Mouse (Mus musculus) kidney, postnatal 4 days (tissue): Measurements from ENCODE around the gene B3galt6.

Source experiments
- DNase-seq, 2 experiments: peaks; one replicate each; pipeline ENCODE4 v3.0.0; 2021; ENCODE audit warnings: mixed read lengths in 2 of 2

Gene B3galt6

DNA sequence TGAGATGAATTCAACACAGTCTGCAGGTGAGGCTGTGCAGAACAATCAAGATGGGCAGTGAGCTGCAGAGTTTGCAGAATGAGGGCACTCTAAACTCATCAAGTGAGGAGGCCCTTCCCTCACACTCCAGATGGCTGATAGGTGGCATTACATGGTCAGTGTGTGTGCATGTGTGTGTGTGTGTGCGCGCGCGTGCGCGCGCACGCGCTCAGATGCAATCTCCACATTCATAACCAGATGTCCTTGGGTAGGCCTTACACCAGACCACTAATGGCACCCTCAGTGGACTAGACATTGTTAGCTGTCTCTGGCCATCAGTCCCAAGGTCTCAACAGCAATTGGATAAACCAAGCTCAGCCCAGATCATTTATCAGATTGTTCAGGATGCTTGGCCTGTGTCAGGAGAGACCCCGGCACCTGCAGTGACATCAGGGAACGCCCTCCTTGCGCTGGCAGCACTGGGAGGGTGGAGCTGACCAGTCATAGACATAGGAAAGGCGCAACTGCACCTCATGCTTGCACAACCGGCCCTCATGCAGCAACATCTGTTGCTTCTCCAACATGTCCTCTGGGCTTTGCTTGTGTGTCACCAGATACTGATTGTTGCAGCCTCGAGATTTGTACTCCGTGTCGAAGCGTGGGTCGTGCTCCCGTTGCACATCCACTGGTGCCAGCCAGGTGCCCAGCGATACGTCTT, 1.1 kb downstream of the B3galt6 start:
- DNase-seq = no peak

DNA sequence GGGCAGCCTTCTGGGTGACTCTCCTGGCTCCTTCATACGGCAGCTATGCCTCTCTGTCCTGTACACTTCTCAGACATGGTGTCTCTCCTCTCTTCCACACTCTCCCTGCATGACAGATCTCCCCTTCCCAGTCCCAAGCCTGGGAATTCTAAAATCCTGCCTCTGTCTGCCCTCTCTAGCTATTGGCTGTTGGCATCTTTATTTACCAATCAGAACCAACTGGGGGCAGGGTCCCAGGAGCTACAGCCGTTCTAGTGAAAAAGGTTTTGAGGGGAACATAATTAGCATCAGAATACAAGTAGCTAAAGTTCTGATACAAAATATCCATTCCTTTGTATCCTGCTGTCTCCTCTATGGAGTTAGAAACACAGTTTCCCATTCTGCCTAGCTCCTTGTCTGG, 8.7 kb downstream of the B3galt6 start:
- DNase-seq = no peak

DNA sequence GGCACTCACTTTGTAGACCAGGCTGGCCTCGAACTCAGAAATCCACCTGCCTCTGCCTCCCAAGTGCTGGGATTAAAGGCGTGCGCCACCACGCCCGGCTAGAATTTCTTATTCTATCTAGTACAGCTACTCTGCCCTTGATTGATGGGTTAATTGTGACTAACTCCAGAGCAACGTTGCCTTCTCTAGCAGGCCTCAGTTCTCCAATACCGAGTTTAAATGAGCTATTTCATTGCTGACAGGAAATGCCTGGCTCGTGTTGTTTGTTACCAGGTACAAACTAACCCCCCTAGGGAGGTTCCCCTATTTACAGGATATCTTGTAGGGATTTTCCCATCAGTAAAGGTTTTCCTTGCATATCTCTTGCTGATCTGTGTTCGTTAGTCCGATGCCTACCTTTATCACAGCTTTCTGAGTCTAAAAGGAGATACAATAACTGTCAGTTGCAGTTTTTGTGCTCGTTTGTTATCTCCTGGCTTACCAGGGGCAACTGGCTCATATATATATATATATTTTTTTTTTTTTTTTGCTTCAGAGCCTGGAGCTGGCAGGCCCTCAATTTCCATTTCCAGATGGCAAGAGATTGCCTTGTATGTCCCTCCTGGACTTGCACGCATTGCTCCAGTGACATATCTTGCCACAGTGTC, 10.9 kb downstream of the B3galt6 start:
- no peak for DNase-seq

- DNase-seq = peak; percentile 27 to 52
These were observed 19.2 kb downstream of the B3galt6 start for GRCm38 (mm10) chr4:155973239-155973638.

DNA sequence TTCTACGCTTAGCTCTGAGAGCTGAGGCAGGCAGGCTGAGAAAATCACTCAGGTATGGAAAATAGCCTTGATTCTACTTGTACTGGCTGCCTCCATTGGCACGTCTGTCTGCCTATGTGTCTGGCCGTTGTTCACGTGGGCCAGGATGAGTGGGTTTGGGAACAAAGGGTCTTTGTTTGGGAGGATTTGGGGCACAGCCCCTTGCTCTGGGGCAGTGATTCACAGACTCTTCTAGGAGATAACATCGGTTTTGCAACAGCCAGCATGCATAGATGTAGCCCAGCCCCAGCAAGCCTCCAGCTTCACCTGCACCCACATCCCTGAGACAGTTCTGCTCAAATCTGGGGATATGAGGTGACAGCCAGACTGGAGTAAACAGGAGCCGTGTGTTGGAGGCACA, 19.8 kb downstream of the B3galt6 start:
- DNase-seq = no peak

DNA sequence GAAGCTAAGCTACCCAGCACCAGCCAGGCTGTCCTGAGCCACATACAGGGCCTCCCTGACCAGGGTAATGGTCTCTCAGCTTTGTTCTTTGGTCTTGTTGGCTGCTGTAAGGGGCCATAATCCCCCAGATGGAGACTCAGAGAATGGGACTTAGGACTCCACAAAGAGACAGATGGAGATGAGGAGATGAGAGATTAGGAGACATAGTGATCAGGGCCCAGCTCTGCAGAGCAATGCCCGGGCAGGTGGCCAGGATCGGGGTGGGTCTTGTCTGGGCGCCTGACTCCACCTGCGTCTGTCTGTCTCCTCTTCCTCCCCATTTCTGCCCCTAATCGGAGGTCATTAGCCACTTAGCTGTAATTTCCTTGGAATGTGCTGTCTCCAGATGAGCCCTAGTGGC, 22.2 kb downstream of the B3galt6 start:
- no peak for DNase-seq

DNA sequence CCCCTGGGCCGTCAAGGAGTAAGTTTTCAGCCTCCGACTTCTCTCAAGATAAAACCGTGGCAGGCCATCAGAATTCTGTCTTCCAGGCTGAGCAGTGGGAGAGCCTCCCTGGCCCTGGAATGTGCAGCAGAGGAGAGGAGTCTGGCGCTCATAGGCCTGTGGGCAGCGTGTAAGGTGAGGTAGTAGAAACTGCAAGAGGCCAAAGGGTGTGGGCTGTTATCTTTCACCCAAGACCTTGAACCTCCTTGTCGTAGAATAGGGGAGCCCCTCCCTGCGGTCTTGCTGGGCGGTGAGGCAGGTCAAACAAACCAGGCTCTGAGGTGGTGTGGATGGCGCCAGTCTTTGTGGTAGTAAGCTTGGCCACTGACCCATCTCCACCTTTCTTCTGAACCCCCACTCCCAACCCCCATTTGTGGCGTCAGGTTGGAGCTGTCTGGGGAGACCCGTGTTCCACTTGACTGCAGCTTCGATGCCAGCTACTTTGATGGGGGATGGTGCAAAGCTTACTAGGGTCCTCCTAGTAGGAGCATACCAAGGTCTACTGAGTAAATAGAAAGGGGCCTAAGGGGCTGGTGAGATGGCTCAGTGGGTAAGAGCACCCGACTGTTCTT, 23.3 kb downstream of the B3galt6 start:
- peak; percentile 22 to 34 for DNase-seq

DNA sequence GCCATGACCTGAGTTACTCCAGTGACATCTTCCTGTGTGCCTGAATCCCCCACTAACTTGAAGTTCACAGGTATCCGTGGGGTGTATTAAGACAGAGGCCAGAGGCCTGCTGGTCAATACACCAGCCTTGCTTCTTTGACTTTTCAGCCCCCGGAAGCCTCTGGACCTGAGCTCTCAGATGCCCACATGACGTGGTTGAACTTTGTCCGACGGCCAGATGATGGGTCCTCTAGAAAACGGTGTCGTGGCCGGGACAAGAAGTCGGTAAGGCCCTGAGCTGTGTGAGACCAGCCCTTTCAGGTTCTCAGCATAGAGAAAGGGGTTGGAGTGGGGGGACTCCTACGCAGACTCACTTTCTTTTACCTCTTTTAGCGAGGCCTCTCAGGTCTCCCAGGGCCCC, 28.1 kb downstream of the B3galt6 start:
- DNase-seq = peak; percentile 11 to 43

GRCm38 (mm10) chr4:155963106-155963505, 29.3 kb downstream of the B3galt6 start:
- DNase-seq = peak; percentile 13 to 40

DNA sequence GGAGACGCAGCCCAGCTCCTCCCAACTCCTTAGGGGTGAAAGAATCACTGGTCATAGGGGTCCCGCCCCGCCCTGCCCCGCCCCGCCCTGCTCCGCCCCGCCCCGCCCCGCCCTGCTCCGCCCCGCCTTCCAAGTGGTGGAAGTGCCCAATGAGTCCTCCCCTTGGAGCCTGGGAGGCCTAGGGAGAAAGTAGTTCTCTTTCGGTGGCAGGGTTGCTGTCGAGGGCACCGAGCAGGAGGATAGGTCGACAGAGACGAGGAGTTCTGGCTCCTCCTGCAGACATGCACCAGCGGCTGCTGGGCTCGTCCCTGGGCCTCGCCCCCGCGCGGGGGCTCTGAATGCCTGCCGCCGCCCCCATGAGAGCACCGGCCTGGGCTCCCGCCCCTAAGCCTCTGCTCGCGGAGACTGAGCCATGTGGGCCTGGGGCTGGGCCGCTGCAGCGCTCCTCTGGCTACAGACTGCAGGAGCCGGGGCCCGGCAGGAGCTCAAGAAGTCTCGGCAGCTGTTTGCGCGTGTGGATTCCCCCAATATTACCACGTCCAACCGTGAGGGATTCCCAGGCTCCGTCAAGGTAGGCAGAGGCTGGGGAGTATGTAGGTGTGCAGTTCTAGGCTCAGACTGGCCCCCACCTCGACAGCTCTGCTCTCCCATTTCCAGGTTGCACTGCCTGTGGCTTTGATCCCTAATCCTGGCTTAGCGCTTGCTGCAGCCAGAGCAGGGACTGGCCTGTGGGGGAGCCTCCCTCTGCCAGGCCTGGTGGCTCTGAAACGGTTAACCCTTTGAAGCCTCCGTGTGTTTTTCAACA, 30.1 kb downstream of the B3galt6 start, which contains the start of gene C1qtnf12:
C1qtnf12 (plus strand) TSS at position 152 of the 805 bp plus-strand sequence.
- DNase-seq = peak; percentile 69 to 81

DNA sequence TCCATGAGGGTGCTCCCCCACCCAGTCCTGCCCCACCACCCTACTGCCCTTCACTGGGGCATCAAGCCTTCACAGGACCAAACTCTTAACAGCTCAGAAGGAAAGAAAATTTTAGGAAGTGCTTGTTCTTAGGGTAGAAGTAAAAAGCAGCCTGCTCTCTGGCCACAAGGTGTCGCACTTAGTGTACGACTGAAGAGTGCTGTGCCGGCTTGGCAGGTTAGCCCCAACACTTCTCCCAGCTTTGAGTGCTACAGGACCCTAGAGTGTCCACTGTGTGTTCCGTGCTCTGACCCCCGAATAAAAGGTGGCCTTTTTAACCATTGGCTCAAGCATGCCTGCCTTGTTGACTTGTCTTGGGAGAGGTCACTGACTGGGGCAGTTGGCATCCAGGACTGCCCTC, 33.2 kb downstream of the B3galt6 start:
- DNase-seq = peak; percentile 84 to 89

DNA sequence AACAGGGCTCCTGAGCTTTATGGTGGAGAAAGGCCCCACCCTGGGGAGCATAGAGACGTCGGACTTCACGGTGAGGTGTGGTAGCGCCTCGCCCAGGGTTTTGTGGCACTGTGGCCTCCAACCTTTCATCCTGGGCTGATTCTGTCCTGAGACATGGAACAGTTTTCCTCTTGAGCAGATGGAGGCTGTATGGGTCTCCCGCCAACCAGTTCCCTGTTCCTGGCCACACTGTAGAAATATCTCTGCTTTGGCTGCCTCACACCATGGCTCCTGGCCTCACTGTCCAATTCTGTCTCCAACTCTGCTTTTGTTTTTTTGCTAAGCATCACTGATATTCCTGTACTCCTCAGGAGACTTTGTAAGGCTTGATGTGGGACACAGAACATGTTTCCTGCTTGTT, 37.0 kb downstream of the B3galt6 start:
- DNase-seq = no peak

- DNase-seq = no peak
These were observed 45.4 kb downstream of the B3galt6 start for GRCm38 (mm10) chr4:155947094-155947493.

DNA sequence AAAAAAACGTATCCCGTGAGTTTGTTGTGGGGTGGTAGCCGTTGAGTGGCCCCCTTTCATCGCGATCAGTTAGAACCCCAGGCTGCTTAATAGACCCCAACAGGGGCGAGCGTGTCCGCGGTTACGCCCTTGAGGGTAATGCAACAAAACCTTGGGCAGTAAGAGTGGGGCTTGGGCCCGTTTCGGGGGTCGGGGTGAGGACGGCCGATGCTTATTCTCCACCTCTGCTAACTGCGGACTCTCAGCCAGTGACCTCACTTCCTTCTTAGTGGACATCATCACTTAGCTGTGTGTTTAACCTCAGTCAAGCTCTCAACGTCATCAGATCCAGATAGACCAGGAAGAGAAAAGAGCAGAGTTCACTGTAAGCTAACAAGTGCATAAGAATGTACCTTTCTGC, 48.2 kb downstream of the B3galt6 start:
- peak in 1 of 2 experiments; percentile 20 for DNase-seq

DNA sequence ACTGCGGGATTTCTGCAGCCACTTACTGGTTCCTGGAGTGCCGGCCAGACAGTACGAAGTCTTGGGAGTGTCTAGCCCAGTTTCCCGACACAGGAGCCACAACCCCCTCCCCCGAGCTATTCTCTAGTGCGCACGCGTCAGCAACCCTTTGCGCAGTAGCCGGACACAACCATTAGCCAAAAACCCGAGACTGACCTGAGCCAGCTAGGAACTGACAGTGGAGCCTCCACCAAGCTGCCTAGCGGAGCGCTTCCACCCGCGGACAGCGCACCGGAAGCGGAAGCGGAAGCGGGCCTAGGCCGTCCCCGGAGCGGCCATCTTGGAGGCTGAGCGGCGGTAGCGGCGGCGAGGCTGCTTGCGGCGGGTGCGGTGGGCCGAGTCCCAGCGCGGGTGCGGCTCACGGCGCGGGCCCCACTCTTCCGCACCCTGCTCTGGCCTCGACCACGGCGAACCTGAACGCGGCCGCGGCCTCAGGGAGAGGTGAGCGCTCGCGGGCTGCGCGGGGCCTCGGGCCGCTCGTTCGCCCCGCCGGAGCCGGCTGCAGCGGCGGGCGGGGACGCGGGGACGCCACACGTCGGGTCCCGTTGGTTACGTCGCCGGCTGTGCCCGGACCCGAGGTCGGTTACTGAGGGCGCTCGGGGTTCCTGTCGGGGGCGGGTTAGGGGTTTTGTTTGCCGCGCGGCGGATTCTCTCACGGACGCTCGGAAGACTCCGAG, 48.8 kb downstream of the B3galt6 start, which contains the start of gene Ube2j2:
Ube2j2 (plus strand) TSS at position 298 of the 716 bp plus-strand sequence.
- DNase-seq = peak; percentile 96 to 97

DNA sequence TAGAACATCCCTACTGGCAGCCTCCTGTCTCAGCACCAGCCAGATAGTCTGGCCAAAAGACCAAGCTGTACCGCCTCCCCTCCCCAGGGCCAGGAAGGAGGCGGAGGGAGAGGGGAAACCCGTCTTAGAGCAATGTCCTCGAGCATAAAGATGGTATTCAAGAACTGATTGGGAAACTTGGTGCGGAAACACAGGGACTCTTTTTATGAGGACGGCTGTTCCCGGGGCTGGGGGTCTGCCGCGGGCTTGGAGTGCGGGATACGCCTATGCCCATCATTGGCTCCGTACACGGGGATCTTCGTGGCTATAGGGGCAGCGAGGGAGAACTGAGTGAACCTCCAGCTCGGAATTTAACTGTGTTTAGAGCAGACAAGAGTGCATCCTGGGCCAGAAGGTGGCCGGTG, 49.4 kb downstream of the B3galt6 start:
- no peak for DNase-seq
